Mouse (Mus musculus): ENCODE results near the gene Zmynd15. TPM values are rescaled to one million over a fixed set of nuclear protein-coding genes. Genes with fewer than 3 reads are reported as not detected.
"Not testable (repeated sequence)": the region's sequence is repeated elsewhere in the genome, so short reads cannot be mapped to it uniquely, and the experiment has no call there.

The Zmynd15 gene
- total RNA-seq, 4 experiments from 2014 or later = 1.1 to 2.7 (median 1.9) TPM

GRCm38 (mm10) chr11:70447373-70447772, 11.9 kb upstream of the Zmynd15 start:
- DNase-seq (ENCODE audit: low spot score) = no peak

- no peak for DNase-seq (ENCODE audit: low spot score)
These were observed 8.3 kb upstream of the Zmynd15 start for GRCm38 (mm10) chr11:70450926-70451325.

- DNase-seq (ENCODE audit: low spot score) = peak; percentile 97
These were observed 7.3 kb upstream of the Zmynd15 start, which contains the start of gene Med11 for GRCm38 (mm10) chr11:70451797-70452498. Med11 (plus strand) TSS chr11:70451919.

- no peak for DNase-seq (ENCODE audit: low spot score)
These were observed 5.8 kb upstream of the Zmynd15 start for GRCm38 (mm10) chr11:70453261-70454044.

- DNase-seq (ENCODE audit: low spot score) = peak; percentile 64
These were observed 418 bp downstream of the Zmynd15 start, which contains the start of gene Cxcl16 for GRCm38 (mm10) chr11:70459601-70460101. Cxcl16 (minus strand) TSS chr11:70459984.

GRCm38 (mm10) chr11:70463970-70464369, 4.7 kb downstream of the Zmynd15 start:
- DNase-seq (ENCODE audit: low spot score) = no peak

GRCm38 (mm10) chr11:70465211-70465610, 6.0 kb downstream of the Zmynd15 start:
- DNase-seq (ENCODE audit: low spot score) = no peak

- DNase-seq (ENCODE audit: low spot score) = no peak
These were observed 6.6 kb downstream of the Zmynd15 start for GRCm38 (mm10) chr11:70465824-70466223.

- DNase-seq (ENCODE audit: low spot score) = peak; percentile 57
These were observed 8.8 kb downstream of the Zmynd15 start for GRCm38 (mm10) chr11:70467902-70468619.

GRCm38 (mm10) chr11:70469764-70470163, 10.5 kb downstream of the Zmynd15 start:
- DNase-seq (ENCODE audit: low spot score) = no peak

GRCm38 (mm10) chr11:70472716-70473115, 13.5 kb downstream of the Zmynd15 start:
- DNase-seq (ENCODE audit: low spot score) = no peak

- not testable (repeated sequence) for DNase-seq (ENCODE audit: low spot score)
These were observed 14.1 kb downstream of the Zmynd15 start for GRCm38 (mm10) chr11:70473291-70473690.

- DNase-seq (ENCODE audit: low spot score) = no peak
These were observed 15.8 kb downstream of the Zmynd15 start for GRCm38 (mm10) chr11:70474872-70475534.

GRCm38 (mm10) chr11:70485498-70485897, 26.3 kb downstream of the Zmynd15 start:
- no peak for DNase-seq (ENCODE audit: low spot score)

- peak; percentile 51 for DNase-seq (ENCODE audit: low spot score)
These were observed 28.6 kb downstream of the Zmynd15 start for GRCm38 (mm10) chr11:70487816-70488215.

- DNase-seq (ENCODE audit: low spot score) = no peak
These were observed 29.9 kb downstream of the Zmynd15 start for GRCm38 (mm10) chr11:70489138-70489537.

- DNase-seq (ENCODE audit: low spot score) = no peak
These were observed 30.5 kb downstream of the Zmynd15 start for GRCm38 (mm10) chr11:70489684-70490083.

- no peak for DNase-seq (ENCODE audit: low spot score)
These were observed 40.6 kb downstream of the Zmynd15 start for GRCm38 (mm10) chr11:70499566-70500475.

- no peak for DNase-seq (ENCODE audit: low spot score)
These were observed 41.2 kb downstream of the Zmynd15 start for GRCm38 (mm10) chr11:70500476-70500812.

GRCm38 (mm10) chr11:70502018-70502417, 42.8 kb downstream of the Zmynd15 start:
- DNase-seq (ENCODE audit: low spot score) = no peak
